Mouse (Mus musculus) lung, adult 2 months (tissue): ENCODE measurements at regions not wholly inside any gene's neighbourhood (a gene's known extent, or its start where the extent isn't known, plus 50 kb on each side); places are given as distances from the start of the nearest gene placed in this dataset.

ENCODE experiments used
- DNase-seq: peaks from one replicate; pipeline ENCODE4 v3.0.0; 2022
- H3K4me1 ChIP-seq: fragments of 200-500 bp; 2 replicates; pipeline ENCODE4 v1.6.1; 2011; ENCODE audit warnings: low read length; ENCODE audit not compliant: control insufficient read depth, insufficient read depth
- H3K4me3 ChIP-seq: fragments of 200-500 bp; replicated peaks from 2 replicates; pipeline ENCODE3; 2011; ENCODE audit warnings: low read depth, mild to moderate bottlenecking, control low read depth, low read length; ENCODE audit errors: extremely low read depth
- CTCF ChIP-seq: fragments of 200-500 bp; IDR thresholded peaks from 2 replicates; pipeline ENCODE4 v1.5.1; 2011; ENCODE audit warnings: mild to moderate bottlenecking, low read length, control low read depth; ENCODE audit not compliant: insufficient read depth
- POLR2A ChIP-seq: fragments of 200-500 bp; IDR thresholded peaks from 2 replicates; pipeline ENCODE4 v1.6.1; 2011; ENCODE audit warnings: low read depth, mild to moderate bottlenecking, control low read depth, low read length, borderline replicate concordance; ENCODE audit errors: extremely low read depth
- WGBS: fragments of 180-500 bp; shearing (Covaris S2); methylation state at CpG from one replicate; pipeline ENCODE4 v1.1.7; 2018; 5-methylcytosine and 5-hydroxymethylcytosine counted together

DNA sequence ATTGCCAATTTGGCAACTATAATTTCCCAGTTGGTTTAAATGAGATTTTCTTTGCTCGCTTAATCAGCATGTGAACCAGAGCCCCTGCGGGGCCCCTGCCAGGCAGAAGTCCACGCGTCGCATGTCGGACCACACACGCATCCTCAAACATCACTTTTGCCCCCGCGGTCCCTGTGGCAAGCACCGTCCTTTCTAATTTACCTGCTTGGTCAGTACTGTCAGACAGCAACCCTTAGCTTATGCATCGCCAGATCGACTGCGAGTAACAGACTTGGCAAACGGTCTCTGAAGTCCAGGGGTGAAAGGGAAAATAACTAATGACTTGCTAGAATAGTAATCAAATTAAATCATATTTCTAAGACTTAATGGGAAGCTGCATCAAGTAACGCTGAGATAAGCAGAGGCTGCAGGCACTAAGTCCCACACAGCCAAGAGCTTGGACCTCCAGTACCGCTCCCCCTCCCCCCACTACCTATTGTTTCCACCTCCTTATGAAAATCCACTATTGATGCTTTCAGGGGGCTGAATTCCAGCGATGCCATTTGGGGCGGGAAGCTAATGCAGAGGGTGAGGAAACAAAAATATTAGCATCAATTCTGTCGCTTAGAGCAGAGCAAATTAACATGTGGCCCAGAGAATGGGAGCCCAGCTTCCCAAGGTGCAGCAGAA is 142.0 kb upstream of the Cntnap4 start:
- TF ChIP-seq POLR2A (no peak), CTCF (no peak)
- Histone ChIP-seq H3K4me3 (no peak overlapping the region), H3K4me1 (no peaks in the 10 kb centered on the region)
- 60% methylated on average over 19 of the region's 19 CpGs for WGBS
- no peak for DNase-seq

DNA sequence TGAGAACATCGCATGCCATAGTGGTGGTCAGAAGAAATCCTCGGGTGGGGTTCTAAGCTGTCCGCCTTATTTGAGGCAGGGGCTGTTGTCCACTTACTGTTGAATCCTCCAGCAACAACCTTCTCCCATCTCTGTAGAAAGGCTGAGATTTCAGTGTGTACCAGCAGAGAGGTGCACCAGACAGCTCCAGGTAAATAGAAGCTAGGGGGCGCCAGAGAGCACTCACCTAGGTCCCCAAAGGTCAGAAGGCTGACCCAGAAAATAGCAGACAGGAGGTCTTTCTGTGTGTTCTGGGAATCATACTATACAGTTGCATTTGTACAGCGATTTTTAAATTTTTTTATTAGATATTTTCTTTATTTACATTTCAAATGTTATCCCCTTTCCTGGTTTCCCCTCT is 157.9 kb upstream of the Cntnap4 start:
- 78% methylated on average over 5 of the region's 5 CpGs for WGBS
- Histone ChIP-seq H3K4me1 (no peaks in the 10 kb centered on the region), H3K4me3 (no peak overlapping the region)
- TF ChIP-seq POLR2A: no peak
- TF ChIP-seq CTCF: no peak
- DNase-seq: no peak

DNA sequence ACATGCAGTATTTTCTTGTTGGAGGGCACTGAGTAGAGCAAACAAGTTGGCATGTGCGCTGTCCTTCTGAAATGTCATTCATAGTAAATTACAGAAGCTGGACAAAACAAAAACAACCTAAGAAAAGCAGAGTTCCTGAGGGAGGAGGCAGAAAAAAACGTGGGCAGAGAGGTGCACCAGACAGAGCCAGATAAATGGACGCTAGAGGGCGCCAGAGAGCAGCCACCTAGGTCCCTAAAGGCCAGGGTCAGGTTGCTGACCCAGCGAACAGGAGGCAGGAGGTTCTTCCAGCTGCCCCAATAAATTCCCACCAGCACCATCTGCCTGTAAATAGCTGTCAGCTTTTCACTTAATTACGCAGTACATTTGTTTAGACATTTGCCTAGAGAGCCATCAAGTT is 158.6 kb upstream of the Cntnap4 start:
- H3K4me3 ChIP-seq: no peak overlapping the region
- 24% methylated on average over 6 of the region's 6 CpGs for WGBS
- no peaks in the 10 kb centered on the region for H3K4me1 ChIP-seq
- TF ChIP-seq POLR2A: no peak
- TF ChIP-seq CTCF: peak; percentile 48
- peak; percentile 6 for DNase-seq

DNA sequence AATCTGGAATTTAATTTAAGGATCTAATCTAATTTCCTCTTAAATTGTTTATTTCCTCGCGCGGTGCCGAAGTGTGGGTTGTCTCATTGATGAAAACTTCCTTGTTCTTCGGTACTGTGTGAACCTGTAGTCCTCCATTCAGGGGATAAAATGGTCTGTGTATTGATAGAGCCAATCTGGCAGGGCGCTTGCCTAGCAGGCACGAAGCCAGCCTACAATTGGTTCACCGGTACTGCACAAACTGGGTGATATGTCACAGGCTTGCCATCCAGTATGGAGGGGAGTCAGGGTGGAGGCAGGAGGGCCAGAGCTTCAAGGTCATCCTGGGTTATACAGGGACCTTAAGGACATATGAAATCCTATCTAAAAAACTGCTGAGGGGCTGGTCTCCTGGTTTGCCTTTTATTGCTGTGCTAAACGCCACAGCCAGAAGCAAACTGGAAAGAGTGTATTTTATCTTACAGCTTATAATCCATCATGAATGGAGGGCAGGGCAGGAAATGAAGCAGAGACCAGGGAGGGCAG is 161.6 kb upstream of the Cntnap4 start:
- no peak for TF ChIP-seq CTCF
- H3K4me1 ChIP-seq: no peaks in the 10 kb centered on the region
- DNase-seq: no peak
- H3K4me3 ChIP-seq: no peak overlapping the region
- 79% methylated on average over 9 of the region's 9 CpGs for WGBS

DNA sequence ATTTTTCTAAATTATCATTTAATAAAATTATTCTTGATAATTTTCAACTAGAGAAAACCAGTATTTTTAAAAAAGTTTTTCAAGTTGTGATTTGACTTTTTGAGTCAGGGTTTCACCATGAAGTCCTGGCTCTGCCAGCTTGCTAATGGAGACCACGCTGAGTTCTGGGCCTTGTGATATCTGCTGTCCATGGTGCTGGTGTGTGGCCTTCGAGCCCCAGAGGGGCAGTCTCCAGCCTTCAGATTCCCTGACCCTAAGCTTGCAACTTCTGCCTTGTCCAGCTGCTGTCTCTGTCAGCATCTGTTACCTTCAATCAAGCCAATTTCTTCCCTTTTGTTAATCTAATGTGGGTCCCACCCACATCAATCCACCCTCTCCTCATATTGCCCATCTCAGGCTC is 165.8 kb upstream of the Cntnap4 start:
- Histone ChIP-seq H3K4me1 (no peaks in the 10 kb centered on the region), H3K4me3 (no peak overlapping the region)
- 9% methylated on average over 2 of the region's 2 CpGs for WGBS
- TF ChIP-seq POLR2A: no peak
- no peak for TF ChIP-seq CTCF
- no peak for DNase-seq

DNA sequence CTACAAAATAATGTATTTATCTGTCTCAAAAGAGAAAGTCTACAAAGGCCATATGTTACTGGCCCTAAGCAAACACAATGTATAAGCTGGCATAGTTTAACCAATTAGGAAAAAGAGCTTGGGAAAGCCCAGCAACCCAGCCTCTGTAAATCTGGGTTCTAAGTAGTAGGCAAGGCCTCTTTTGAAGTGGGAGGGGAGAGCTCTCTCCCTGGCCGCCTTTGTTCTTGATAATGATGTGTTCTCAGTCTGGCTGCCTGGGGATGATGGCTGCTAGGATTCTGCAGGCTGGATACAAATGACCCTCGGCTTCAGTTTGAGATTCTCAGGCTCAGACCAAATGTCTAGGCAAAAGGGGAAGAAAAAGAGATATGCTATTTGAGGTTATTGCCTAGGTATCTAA is 172.4 kb upstream of the Cntnap4 start:
- no peak for DNase-seq
- WGBS: 23% methylated on average over 2 of the region's 2 CpGs
- no peaks in the 10 kb centered on the region for H3K4me1 ChIP-seq
- H3K4me3 ChIP-seq: no peak overlapping the region
- no peak for TF ChIP-seq CTCF
- TF ChIP-seq POLR2A: no peak

DNA sequence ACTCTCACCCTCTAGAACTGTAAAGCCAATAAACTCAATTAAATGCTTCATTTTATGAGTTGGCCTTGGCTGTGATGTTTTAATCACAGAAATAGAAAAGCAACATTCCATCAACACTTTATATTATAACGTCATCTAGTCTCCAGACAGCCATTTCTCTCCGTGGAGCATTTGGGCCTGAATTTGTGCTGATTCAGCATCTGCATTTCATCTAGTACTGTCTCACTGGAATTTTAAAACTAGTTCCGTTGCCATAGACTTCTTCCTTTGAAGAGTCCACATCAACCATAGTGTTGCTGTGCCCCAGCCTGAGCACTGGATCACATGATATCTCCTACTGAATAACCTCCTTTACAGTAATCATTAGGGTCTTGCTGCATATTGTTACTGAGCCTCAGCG is 179.7 kb upstream of the Cntnap4 start:
- no peak for DNase-seq
- no peaks in the 10 kb centered on the region for H3K4me1 ChIP-seq
- TF ChIP-seq CTCF (no peak), POLR2A (no peak)
- no peak overlapping the region for H3K4me3 ChIP-seq
- 79% methylated on average over 4 of the region's 4 CpGs for WGBS

DNA sequence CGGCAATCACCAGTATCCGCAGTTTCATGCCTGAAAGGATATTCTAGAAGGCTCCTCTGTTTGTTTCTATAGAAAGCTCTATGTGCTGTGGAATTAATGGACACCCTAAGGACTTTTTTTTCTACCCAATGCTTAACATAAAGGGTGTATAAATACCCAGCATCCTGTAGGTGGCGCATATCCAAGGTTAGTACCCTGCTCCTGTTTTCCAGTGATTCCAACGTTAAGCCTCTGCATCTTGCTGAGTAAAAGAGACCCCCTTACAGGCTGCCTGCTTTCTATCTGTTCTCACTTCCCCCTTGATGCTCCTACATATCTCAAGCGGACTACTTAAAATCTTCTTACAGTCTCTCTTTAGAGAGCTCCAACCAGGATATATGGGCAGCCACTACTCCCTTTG is 221.5 kb upstream of the Cntnap4 start:
- H3K4me3 ChIP-seq: no peak overlapping the region
- TF ChIP-seq POLR2A (no peak), CTCF (no peak)
- DNase-seq: no peak
- no peaks in the 10 kb centered on the region for H3K4me1 ChIP-seq
- 31% methylated on average over 5 of the region's 5 CpGs for WGBS

DNA sequence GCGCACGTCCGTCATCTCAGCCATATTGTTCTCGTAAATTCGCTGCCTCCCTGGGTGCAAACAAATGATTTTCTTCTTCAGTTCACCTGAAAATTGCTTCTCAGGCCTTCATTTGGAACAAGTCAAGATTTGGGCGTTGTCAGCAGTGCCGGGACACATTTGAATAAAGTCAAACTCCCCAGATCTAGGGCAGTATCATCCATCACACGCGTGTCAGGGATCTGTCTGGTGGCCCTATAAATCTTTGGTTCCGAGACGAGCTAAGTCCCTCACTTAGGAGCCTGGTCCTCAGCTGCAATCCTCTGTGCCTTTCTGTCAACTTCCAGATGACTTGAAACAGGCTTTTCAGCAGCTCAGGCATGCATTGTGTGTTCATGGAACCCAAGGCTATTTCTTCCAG is 236.7 kb upstream of the Cntnap4 start:
- Histone ChIP-seq H3K4me3 (no peak overlapping the region), H3K4me1 (no peaks in the 10 kb centered on the region)
- no peak for DNase-seq
- 64% methylated on average over 11 of the region's 11 CpGs for WGBS
- TF ChIP-seq POLR2A (no peak), CTCF (no peak)

DNA sequence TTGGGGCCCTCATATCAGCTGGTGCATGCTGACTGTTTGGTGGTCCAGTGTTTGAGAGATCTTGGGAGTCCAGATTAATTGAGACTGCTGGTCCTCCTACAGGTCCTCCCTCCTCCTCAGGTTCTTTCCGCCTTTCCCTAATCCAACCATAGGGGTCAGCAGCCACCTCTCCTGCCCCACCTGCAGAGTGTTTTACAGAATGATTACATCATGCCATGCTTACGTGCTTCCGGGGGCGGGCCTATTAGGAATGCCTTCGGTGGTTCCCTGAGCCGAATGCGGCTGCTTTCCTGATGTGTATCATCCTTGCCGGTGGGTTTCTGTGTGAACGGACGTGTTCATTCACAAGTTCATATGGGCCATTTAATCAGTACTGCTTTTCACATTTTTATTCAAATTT is 237.8 kb upstream of the Cntnap4 start:
- Histone ChIP-seq H3K4me1 (no peaks in the 10 kb centered on the region), H3K4me3 (no peak overlapping the region)
- no peak for TF ChIP-seq CTCF
- TF ChIP-seq POLR2A: no peak
- no peak for DNase-seq
- 80% methylated on average over 10 of the region's 10 CpGs for WGBS

DNA sequence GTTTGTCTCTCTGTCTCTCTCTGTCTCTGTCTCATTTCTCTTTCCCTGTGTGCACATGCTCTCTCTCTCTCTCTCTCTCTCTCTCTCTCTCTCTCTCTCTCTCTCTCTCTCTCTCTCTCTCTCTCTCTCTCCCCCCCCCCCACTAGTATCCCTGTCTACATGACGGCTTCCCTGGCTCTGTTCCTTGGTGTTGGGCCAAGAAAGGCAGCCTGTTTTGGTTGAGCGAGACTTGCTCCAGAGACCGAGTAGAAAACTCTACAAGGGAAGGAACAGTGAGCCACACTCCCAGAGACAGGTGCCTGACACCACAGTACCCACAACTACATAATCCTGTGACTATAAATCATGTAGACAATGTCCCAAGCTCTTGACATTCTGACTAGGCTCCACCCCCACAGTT is 260.0 kb upstream of the Cntnap4 start:
- 65% methylated on average over 3 of the region's 3 CpGs for WGBS
- no peak for TF ChIP-seq POLR2A
- TF ChIP-seq CTCF: no peak
- no peak for DNase-seq
- no peaks in the 10 kb centered on the region for H3K4me1 ChIP-seq
- H3K4me3 ChIP-seq: no peak overlapping the region
